Mouse (Mus musculus) urinary bladder, adult 18-20 months (tissue): ENCODE results near the gene Kiss1r.

Source experiments
- DNase-seq, 2 experiments: peaks; one replicate each; pipeline ENCODE4 v3.0.0; 2022; ENCODE audit warnings: low spot score in 2 of 2, mixed read lengths in 2 of 2

Kiss1r gene

DNA sequence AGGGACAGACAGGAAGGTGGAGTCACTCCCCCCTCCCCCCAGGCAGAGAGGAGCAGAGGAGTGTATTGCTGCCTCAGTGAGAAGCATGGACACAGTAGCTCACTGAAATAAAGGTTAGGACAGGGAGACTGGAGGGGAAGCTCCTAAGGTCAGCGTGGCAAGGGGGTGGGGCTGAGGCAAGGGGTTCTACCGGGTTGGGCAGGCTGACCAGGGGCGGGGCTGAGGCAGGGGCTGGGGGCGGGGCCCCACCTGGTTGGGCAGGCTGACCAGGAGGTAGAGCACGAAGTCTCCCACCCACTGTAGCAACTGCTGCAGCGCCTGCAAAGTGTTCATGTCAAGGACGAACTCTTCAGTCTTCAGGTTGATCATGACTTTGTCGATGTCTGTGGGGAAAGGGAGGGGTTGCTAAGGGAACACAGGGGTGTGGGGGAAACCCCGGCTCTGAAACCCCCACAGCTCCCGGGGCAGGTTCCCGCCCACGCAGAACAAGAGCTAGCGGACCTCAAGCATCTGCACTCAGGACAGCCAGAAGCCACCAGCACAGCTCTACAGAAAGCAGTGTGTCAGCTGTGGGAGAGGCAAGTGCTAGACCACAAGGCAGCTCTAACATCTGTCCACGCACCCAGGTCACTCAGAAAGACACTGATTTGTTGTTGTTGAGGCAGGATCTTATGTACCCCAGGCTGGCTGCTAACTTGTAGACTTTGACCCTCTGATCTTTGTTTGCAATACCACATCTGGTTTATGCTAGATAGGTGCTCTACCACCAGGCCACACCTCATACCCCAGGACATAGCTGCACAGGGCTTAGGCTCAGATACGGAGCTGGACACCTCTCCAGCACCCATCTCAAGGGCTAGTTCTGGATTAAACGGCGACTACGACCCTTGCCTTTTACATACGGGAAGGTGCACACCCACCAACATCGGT is 19.2 kb upstream of the Kiss1r start:
- DNase-seq = no peak

- DNase-seq = no peak
These were observed 15.8 kb upstream of the Kiss1r start for GRCm38 (mm10) chr10:79900951-79901410.

DNA sequence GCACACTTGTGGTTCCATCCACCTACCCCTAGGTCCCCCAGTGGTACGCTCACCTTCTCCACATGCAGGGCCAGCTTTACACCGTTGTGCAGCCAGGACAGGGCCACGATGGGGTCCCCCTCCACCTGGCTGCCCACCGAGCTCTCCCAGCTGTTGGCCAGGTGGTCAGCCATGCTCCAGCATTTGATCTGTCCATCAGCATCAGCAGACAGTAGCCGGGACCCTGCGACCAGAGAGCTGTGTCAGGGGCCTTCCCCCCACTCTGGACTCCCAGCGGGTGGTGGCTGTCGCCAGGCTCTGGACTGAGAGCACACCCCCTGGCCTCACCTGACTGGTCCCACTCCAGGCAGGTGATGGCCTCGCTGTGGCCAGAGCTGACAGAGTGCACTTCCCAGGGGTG is 10.1 kb upstream of the Kiss1r start:
- DNase-seq = no peak

- DNase-seq = no peak
These were observed 9.4 kb upstream of the Kiss1r start for GRCm38 (mm10) chr10:79907415-79907814.

DNA sequence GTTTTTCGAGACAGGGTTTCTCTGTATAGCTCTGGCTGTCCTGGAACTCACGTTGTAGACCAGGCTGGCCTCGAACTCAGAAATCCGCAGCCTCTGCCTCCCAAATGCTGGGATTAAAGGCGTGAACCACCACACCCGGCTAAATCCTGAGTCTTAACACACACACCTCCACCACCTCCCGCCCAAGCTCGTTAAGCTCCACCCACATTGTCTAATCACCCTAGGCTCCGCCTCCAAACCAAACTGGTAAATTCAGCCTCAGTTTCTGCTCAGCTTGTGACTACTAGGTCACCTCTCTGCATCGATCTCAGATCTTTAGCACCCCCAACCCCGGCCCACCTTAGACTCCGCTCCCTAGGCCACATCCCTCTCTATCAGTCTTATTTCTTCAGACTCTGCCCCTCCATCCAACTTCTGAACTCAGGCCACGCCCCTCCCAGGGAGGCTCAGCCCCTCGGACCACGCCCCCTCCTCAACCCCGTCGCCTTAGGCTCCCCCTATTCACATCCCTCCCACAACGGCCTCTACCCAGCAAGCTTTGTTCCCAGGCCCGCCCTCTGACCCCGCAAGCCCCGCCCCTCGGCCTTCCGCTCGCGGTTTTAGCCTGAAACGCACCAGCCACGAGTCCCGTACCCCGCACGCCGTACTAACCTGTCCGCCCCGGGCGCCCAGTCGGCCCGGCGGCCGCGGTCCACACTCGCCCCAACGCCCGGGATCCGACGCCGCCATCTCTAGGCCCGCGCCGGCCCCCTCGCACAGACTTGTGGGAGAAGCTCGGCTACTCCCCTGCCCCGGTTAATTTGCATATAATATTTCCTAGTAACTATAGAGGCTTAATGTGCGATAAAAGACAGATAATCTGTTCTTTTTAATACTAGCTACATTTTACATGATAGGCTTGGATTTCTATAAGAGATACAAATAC is 8.3 kb upstream of the Kiss1r start, which contains the start of gene Med16:
Med16 (minus strand) TSS at position 757 of the 925 bp plus-strand sequence.
- peak; percentile 95 to 97 for DNase-seq

DNA sequence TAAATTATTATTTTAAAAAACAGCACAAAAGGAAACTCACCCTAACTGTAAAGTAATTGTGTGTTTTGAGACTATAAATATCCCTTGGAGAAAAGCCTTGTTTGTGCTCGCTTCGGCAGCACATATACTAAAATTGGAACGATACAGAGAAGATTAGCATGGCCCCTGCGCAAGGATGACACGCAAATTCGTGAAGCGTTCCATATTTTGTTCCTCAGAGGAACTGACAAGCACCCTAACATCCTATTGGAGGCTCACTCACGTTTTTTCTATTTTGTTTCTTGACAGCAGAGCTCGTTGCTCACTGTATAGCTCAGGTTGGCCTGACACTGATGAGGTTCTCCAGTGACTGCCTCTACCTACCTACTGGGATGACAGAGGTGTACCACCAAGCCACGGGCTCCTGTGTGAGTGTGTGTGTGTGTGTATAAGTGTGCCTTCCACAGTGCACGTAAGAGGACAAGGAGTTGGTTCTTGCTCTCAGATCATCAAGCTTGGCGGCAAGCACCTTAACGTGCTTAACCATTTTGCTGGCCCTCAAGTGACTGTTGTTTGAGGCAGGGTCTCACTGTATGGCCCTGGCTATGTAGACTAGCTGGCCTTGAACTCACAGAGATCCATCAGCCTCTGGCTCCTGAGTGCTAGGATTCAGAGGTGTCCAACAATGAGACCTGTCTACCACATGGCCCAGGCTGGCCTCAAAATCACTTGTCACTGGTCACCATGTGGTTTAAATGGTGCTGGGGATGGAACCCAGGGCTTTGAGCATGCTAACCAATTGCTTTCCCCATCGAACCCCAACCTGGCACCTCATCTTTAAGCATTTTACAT is 7.5 kb upstream of the Kiss1r start:
- no peak for DNase-seq

GRCm38 (mm10) chr10:79910556-79910955 is 6.2 kb upstream of the Kiss1r start, which contains the start of gene Gm26602:
Gm26602 (plus strand) TSS chr10:79910856.
- DNase-seq = no peak

DNA sequence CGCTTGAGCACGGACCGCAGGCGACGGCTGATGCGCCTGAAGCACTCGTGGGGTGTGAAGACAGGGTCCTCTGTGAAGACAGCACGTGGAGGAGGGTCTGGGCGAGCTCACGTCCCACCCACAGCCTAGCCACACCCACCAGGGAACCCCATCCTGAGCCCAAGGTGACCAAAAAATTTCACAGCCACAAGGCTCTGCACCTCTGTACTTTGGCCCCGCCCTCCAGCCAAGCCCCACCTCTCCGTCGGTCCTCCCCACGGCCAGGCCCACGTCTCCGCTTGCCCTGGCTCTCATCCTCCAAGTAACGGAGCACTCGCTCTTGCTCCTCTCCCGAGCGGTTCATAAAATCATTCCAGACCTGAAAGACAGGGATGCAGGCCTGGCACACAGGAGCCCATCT is 4.4 kb upstream of the Kiss1r start:
- no peak for DNase-seq

DNA sequence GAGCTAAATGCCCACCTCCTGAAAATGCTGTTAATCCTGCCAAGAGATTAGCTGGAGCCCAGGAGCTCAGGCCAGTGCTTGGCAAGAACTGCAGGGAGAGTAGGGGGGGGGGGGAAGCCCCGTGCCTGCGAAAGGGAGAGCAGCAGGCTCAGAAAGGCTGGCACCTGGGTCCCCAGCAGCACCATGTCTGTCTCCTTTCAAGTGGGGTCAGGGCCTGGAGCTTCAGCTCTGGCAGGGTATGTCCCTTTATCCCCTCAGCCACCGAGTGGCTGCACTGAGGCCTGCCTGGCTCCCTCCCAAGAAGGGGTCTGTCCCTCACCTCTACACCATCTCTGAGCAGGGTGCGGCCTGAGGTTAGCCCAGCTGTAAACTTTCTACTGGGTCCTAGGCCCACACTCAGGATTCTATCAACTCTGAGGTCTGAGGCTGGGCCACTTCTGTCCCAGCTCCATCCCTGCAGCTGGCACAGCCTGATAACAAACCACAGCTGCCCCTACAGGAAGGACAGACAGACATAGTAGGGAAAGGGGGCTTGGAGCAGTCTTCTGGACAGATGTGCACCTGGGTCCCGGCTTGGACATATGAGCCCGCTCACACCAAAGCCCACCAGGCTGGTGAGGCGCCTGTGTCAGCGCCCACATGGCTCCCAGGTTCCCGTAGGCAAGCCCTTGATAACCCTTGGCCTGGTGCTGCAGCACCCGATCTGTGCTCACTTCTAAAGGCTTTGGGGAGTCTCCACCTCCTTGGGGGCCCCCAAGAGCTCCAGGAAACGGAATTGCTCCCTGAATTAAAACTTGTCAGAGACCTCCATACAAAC is 2.4 kb upstream of the Kiss1r start:
- DNase-seq = no peak

- peak; percentile 39 to 55 for DNase-seq
These were observed 1.7 kb upstream of the Kiss1r start for GRCm38 (mm10) chr10:79914948-79915596.

- no peak for DNase-seq
These were observed 690 bp upstream of the Kiss1r start for GRCm38 (mm10) chr10:79916081-79916480.

DNA sequence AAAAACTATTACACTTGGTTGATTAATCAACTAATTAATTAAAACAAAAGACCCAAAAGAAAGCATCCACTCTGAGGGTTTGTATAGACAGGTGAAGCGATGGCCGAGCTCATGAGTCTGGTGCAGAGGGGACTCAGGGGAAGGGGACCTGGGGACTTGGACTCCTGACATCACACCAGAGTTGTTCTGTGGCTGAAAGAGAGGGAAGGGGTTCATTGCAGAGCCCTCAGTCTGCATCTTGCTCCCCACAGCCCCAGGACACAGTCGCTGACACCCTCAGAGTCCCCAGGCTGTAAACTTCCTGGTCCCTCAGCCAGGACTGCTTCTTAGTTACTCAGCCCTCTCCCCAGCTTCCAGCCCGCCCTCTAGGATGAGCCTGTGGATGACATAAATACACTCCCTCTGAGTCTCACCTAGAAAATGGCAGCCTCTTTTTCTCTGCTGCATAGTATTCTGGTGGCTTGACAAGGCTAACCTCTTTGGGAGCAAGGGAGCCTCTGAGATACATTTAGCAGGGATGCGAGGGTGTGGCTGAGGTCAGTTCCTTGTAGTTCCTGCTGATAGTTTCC is 845 bp downstream of the Kiss1r start:
- no peak for DNase-seq

DNA sequence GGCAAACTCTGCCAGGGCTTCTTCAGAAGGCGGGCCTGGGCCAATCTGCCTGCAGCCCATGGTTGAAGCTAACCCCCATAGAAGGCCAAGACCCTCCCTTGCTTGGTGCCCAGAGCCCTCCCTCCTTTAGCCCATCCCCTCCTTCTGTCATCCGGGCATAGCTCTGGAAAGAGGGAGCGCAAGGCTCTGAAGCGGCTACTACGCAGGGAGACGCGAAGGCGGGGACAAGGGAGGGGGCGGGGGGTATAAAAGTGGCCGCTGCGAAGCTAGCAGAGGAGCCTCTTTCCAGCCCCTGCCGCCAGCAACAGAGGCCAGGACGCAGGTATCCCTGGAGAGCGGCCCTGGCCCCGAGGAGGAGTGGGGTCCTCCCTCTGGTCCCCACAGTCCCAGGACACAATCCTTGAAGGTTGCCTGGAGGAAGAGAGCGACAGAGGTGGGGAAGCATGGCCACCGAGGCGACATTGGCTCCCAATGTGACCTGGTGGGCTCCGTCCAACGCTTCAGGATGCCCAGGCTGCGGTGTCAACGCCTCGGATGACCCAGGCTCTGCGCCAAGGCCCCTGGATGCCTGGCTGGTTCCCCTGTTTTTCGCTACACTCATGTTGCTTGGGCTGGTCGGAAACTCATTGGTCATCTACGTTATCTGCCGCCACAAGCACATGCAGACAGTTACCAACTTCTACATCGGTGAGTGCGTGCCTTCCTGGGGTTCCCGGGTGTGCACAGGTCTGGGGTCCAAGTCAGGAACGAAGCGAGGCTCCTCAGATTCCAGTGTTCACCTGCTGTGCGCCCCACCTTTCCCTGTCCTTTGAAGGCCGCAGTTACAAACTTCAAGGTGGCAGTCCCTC is 1.7 kb downstream of the Kiss1r start:
- DNase-seq = no peak

DNA sequence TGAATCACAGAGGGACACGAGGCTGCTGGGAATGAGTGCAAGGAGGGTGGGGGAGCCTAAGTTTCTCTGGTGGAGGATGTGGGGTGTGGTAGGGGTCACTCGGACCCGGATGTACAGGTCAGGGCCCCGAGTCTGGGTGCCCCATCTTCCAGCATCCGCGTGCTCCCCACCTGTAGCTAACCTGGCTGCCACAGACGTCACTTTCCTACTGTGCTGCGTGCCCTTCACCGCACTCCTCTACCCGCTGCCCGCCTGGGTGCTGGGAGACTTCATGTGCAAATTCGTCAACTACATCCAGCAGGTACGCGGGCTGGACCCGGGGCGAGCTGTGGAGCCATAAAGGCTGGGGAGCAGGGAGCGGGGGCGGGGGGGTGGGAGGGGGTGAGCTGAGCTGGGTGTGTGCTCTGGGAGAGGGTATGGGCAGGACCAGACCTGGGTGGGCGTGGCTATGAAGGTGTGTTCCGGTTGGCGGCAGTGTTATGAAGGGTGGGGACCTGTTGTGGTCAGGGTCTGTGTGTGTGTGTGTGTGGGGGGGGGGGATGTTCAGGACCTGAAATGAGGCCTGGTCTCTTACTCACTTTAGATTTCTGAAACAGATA is 2.6 kb downstream of the Kiss1r start:
- no peak for DNase-seq

DNA sequence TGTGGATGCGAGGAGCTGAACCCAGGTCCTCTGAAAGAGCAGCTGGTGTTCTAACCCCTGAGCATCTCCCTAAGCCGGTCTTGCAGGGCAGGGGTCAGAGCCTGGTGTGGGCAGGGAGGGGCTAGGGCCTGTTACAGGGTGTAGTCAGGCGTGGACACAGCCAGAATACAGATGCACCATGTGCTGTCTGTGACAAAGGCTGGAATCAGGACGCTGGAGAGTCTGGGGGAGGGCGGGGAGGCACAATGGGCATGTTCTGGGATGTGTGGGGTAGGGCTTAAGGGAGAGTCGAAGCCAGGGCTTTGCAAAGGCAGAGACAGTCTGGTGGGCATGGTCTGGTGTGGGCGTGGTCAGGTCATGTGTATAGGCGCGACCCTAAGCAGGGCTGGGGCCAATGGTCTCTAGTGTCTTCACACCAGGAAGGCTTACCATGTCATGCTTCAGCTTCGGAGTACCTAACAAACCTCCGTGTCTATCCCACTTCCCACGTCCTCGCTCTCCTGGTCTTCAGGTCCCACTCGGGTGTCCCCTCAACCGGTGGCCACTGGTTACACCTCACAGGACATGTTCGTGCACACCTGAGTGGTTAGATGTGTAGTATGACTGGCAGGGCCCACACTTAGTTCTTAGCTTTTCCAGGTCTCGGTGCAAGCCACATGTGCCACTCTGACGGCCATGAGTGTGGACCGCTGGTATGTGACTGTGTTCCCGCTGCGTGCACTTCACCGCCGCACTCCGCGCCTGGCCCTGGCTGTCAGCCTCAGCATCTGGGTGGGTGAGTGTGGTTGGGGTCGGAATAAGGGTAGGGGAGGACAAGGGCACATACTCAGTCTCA is 3.5 kb downstream of the Kiss1r start:
- no peak for DNase-seq

DNA sequence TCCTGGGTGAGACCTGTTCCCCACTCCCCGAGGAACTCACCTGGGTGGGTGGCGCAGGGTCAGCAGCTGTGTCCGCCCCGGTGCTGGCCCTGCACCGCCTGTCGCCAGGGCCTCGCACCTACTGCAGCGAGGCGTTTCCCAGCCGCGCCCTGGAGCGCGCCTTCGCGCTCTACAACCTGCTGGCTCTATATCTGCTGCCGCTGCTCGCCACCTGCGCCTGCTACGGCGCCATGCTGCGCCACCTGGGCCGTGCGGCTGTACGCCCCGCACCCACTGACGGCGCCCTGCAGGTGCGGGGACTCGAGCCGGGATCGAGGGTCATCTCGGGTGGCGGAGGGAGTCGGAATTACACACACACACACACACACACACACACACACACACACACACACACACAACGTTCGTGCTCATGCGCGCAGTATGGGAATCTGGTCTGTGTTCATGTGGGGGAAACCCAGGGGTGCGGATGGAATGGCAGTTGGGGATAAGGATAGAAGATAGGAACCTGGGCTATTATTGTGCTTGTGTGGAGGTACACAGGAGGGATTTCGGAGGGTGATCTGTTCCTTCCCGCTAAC is 4.3 kb downstream of the Kiss1r start, which contains the start of gene R3hdm4:
R3hdm4 (minus strand) TSS at position 251 of the 578 bp plus-strand sequence.
- DNase-seq = no peak

DNA sequence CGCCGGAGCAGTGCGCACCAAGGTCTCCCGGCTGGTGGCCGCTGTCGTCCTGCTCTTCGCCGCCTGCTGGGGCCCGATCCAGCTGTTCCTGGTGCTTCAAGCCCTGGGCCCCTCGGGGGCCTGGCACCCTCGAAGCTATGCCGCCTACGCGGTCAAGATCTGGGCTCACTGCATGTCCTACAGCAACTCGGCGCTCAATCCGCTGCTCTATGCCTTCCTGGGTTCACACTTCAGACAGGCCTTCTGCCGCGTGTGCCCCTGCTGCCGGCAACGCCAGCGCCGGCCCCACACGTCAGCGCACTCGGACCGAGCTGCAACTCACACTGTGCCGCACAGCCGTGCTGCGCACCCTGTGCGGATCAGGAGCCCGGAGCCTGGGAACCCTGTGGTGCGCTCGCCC is 4.8 kb downstream of the Kiss1r start:
- DNase-seq = no peak
